Comparison of ENCODE assay signal across 10 mouse cellular contexts in genomic region chr10:83116889-83117288, GRCm38 (mm10).
DNase-seq lines count a peak whose midpoint lies in the region; ATAC-seq and TF ChIP-seq lines count a peak whose summit lies in the region.
"Had no signal": no experiment of that assay in that cellular context is flagged by ENCODE, and none has a peak within 500 bp of the region (broad histone marks: within the 10 kb centered on the region; RNA-seq: fewer than 3 reads in every experiment).

No protein-coding gene starts in this region.

- no peak for ATAC-seq in heart, embryonic 11.5 days (replicated peaks; ENCODE audit: insufficient number of reproducible peaks, low FRiP score, low TSS enrichment)
- ATAC-seq in midbrain, embryonic 13.5 days: peak; percentile 41
- no peak for ATAC-seq in midbrain, embryonic 11.5 days (ENCODE audit: low FRiP score)
- ATAC-seq in heart, postnatal 0 days (ENCODE audit: insufficient read depth, low read depth): peak; percentile 37; the same call in 1 of the 2 replicates
- ATAC-seq: lung, postnatal 0 days had no signal

- peak overlapping the region; percentile 17; the same call in 1 of the 2 replicates for H3K27ac ChIP-seq in heart, embryonic 11.5 days (ENCODE audit: low read depth, low read length)
- peak overlapping the region; percentile 16; the same call in 1 of the 2 replicates for H3K27ac ChIP-seq in midbrain, embryonic 13.5 days
- H3K27ac ChIP-seq in midbrain, embryonic 11.5 days (ENCODE audit: low read depth, low read length): no peak overlapping the region
- no peak overlapping the region for H3K27ac ChIP-seq in heart, postnatal 0 days (ENCODE audit: low read depth)
- H3K27ac ChIP-seq: embryonic facial prominence, embryonic 12.5 days had no signal

- H3K9ac ChIP-seq in heart, embryonic 11.5 days (ENCODE audit: low read depth, low read length): no peak overlapping the region
- H3K9ac ChIP-seq in midbrain, embryonic 13.5 days (replicated peaks): no peak overlapping the region
- H3K9ac ChIP-seq in midbrain, embryonic 11.5 days (ENCODE audit: low read length): no peak overlapping the region
- no peak overlapping the region for H3K9ac ChIP-seq in heart, postnatal 0 days (replicated peaks; ENCODE audit: low read depth, low read length)
- H3K9ac ChIP-seq: embryonic facial prominence, embryonic 12.5 days had no signal

- H3K36me3 ChIP-seq in heart, embryonic 11.5 days (ENCODE audit: control insufficient read depth, insufficient read depth, low read length): no peaks in the 10 kb centered on the region
- no peaks in the 10 kb centered on the region for H3K36me3 ChIP-seq in midbrain, embryonic 13.5 days
- H3K36me3 ChIP-seq in midbrain, embryonic 11.5 days (ENCODE audit: control insufficient read depth, insufficient read depth, low read length): no peaks in the 10 kb centered on the region
- no peaks in the 10 kb centered on the region for H3K36me3 ChIP-seq in heart, postnatal 0 days (replicated peaks; ENCODE audit: control insufficient read depth, insufficient read depth, low read length)
- H3K36me3 ChIP-seq in myocyte (ENCODE audit: control insufficient read depth, insufficient read depth): no peaks in the 10 kb centered on the region
- H3K36me3 ChIP-seq: embryonic facial prominence, embryonic 12.5 days had no signal

- no peak overlapping the region for H3K4me3 ChIP-seq in heart, embryonic 11.5 days (ENCODE audit: low read depth, low read length)
- no peak overlapping the region for H3K4me3 ChIP-seq in midbrain, embryonic 13.5 days (replicated peaks)
- no peak overlapping the region for H3K4me3 ChIP-seq in midbrain, embryonic 11.5 days (ENCODE audit: low read depth, low read length)
- no peak overlapping the region for H3K4me3 ChIP-seq in heart, postnatal 0 days (ENCODE audit: low read depth, low read length)
- H3K4me3 ChIP-seq in myocyte: no peak overlapping the region
- H3K4me3 ChIP-seq: embryonic facial prominence, embryonic 12.5 days had no signal

- no peak for TF ChIP-seq POLR2A in myocyte (IDR thresholded peaks at IDR 0.05; ENCODE audit: insufficient read length, low read depth)

- H3K79me2 ChIP-seq in myocyte (ENCODE audit: control insufficient read depth, insufficient read depth): no peaks in the 10 kb centered on the region

- intact Hi-C loops in heart, postnatal 25 days (cut with DNase I): no loop called here

- H3K4me1 ChIP-seq in heart, embryonic 11.5 days (ENCODE audit: control insufficient read depth, insufficient read depth, low read length): peaks cover 43% of the 10 kb centered on the region
- H3K4me1 ChIP-seq in midbrain, embryonic 13.5 days (replicated peaks): peaks cover 31% of the 10 kb centered on the region
- peaks cover 5% of the 10 kb centered on the region; the same call in 1 of the 2 replicates for H3K4me1 ChIP-seq in midbrain, embryonic 11.5 days (ENCODE audit: control insufficient read depth, insufficient read depth, low read length)
- H3K4me1 ChIP-seq in heart, postnatal 0 days (ENCODE audit: control insufficient read depth, insufficient read depth): peaks cover 20% of the 10 kb centered on the region

- no peak for TF ChIP-seq EP300 in heart, postnatal 0 days (IDR thresholded peaks at IDR 0.05; ENCODE audit: low read depth)

- peak overlapping the region; percentile 24; the same call in 1 of the 2 replicates for H3K4me2 ChIP-seq in heart, embryonic 11.5 days
- no peak overlapping the region for H3K4me2 ChIP-seq in midbrain, embryonic 13.5 days (replicated peaks)
- no peak overlapping the region for H3K4me2 ChIP-seq in midbrain, embryonic 11.5 days
- no peak overlapping the region for H3K4me2 ChIP-seq in heart, postnatal 0 days (ENCODE audit: low read depth, low read length)
- no peak overlapping the region for H3K4me2 ChIP-seq in myocyte (ENCODE audit: low read depth)
- H3K4me2 ChIP-seq: embryonic facial prominence, embryonic 12.5 days had no signal

- no peaks in the 10 kb centered on the region for H3K27me3 ChIP-seq in heart, embryonic 11.5 days (ENCODE audit: control insufficient read depth, insufficient read depth, low read length)
- peaks cover 3% of the 10 kb centered on the region; the same call in 1 of the 2 replicates for H3K27me3 ChIP-seq in midbrain, embryonic 13.5 days
- H3K27me3 ChIP-seq in midbrain, embryonic 11.5 days (ENCODE audit: control insufficient read depth, insufficient read depth, low read length): no peaks in the 10 kb centered on the region
- H3K27me3 ChIP-seq in heart, postnatal 0 days (ENCODE audit: control insufficient read depth, insufficient read depth, low read length): no peaks in the 10 kb centered on the region
- no peaks in the 10 kb centered on the region for H3K27me3 ChIP-seq in myocyte (ENCODE audit: control insufficient read depth, insufficient read depth, insufficient read length)
- H3K27me3 ChIP-seq: embryonic facial prominence, embryonic 12.5 days had no signal

- no peak for DNase-seq in heart, postnatal 25 days (ENCODE audit: low spot score)
- DNase-seq in midbrain, embryonic 11.5 days (ENCODE audit: low spot score, missing footprints): no peak
- peak; percentile 38 for DNase-seq in heart, postnatal 0 days (ENCODE audit: low spot score)
- no peak for DNase-seq in Muller cell, postnatal 12 days (ENCODE audit: inconsistent ontology term)
- DNase-seq in B cell, adult 2 months: no peak

- H3ac ChIP-seq in myocyte (ENCODE audit: control insufficient read depth, insufficient read length): no peak overlapping the region

- 12% methylated on average over 11 of the region's 11 CpGs for WGBS in heart, embryonic 11.5 days (ENCODE audit: insufficient replicate concordance)
- 29% methylated on average over 11 of the region's 11 CpGs for WGBS in midbrain, embryonic 13.5 days
- 44% methylated on average over 11 of the region's 11 CpGs for WGBS in midbrain, embryonic 11.5 days
- WGBS in heart, postnatal 0 days: 18% methylated on average over 11 of the region's 11 CpGs

- TF ChIP-seq CTCF in heart, postnatal 0 days (IDR thresholded peaks at IDR 0.05; ENCODE audit: low read depth): no peak

- H3K9me3 ChIP-seq in heart, embryonic 11.5 days (replicated peaks; ENCODE audit: control insufficient read depth, low read length): no peaks in the 10 kb centered on the region
- no peaks in the 10 kb centered on the region for H3K9me3 ChIP-seq in midbrain, embryonic 13.5 days
- no peaks in the 10 kb centered on the region for H3K9me3 ChIP-seq in midbrain, embryonic 11.5 days (ENCODE audit: control insufficient read depth, low read length)
- no peaks in the 10 kb centered on the region for H3K9me3 ChIP-seq in heart, postnatal 0 days (replicated peaks; ENCODE audit: control insufficient read depth, low read length)
- H3K9me3 ChIP-seq: embryonic facial prominence, embryonic 12.5 days had no signal

TF ChIP-seq in myocyte, 11 proteins besides CTCF, POLR2A, EP300 and RAD21:
- TF ChIP-seq TCF12 (IDR thresholded peaks at IDR 0.05; ENCODE audit: insufficient read depth, poor library complexity, severe bottlenecking) (peak; percentile 45), MYOD1 (IDR thresholded peaks at IDR 0.05; ENCODE audit: control insufficient read depth in 1 of 3, insufficient read length in 2 of 3, low read depth in 2 of 3) (peak in 2 of 3 experiments; percentile 33 to 77), CEBPB (IDR thresholded peaks at IDR 0.05; ENCODE audit: insufficient read depth, poor library complexity, severe bottlenecking) (no peak), REST (IDR thresholded peaks at IDR 0.05; ENCODE audit: insufficient read depth, insufficient read length) (no peak), MYOG (IDR thresholded peaks at IDR 0.05; ENCODE audit: control insufficient read depth in 1 of 3, insufficient read depth in 1 of 3, insufficient read length in 2 of 3, low read depth in 2 of 3) (peak; percentile 36 to 73 (median 57)), POLR2AphosphoS2 (IDR thresholded peaks at IDR 0.05; ENCODE audit: insufficient read length, low read depth) (no peak), MAX (IDR thresholded peaks at IDR 0.05; ENCODE audit: low read depth) (no peak), TCF3 (IDR thresholded peaks at IDR 0.05; ENCODE audit: insufficient read length, low read depth) (no peak), SRF (IDR thresholded peaks at IDR 0.05; ENCODE audit: control insufficient read depth, insufficient read length, low read depth) (no peak), USF1 (IDR thresholded peaks at IDR 0.05; ENCODE audit: low read depth) (no peak), E2F4 (IDR thresholded peaks at IDR 0.05; ENCODE audit: insufficient read depth) (no peak)

Comparison
In these comparisons a context has a peak if more than half of its experiments do, and no peak if none do; other contexts are left out.
1. ATAC-seq: peak in midbrain, embryonic 13.5 days (single experiment) and heart, postnatal 0 days (single experiment); none in heart, embryonic 11.5 days (single experiment) and midbrain, embryonic 11.5 days (single experiment).
2. H3K27ac ChIP-seq: peak in heart, embryonic 11.5 days (single experiment) and midbrain, embryonic 13.5 days (single experiment); none in midbrain, embryonic 11.5 days (single experiment) and heart, postnatal 0 days (single experiment).